Mouse (Mus musculus) neural tube, embryonic 13.5 days (tissue): Measurements from ENCODE around the gene Adad2. TPM values are rescaled to one million over a fixed set of nuclear protein-coding genes. Genes with fewer than 3 reads are reported as not detected.

Experiments
- ATAC-seq: fragments of 200-750 bp; cut with Nextera tagmentation; 2 replicates; pipeline ENCODE4 v1.8.0; 2017; ENCODE audit warnings: low read depth, mild to moderate bottlenecking, moderate TSS enrichment, moderate library complexity
- H3K27ac ChIP-seq: fragments of 300-500 bp; sonication (generic); replicated peaks from 2 replicates; pipeline ENCODE4 v1.5.1; 2015; ENCODE audit warnings: moderate library complexity, mild to moderate bottlenecking, inconsistent platforms
- H3K27me3 ChIP-seq: fragments of 300-500 bp; sonication (generic); 2 replicates; pipeline ENCODE4 v1.6.1; 2015; ENCODE audit warnings: mild to moderate bottlenecking, inconsistent platforms
- H3K36me3 ChIP-seq: fragments of 300-500 bp; sonication (generic); 2 replicates; pipeline ENCODE4 v1.6.1; 2015; ENCODE audit warnings: mild to moderate bottlenecking, inconsistent platforms
- H3K4me1 ChIP-seq: fragments of 300-500 bp; sonication (generic); replicated peaks from 2 replicates; pipeline ENCODE4 v1.6.1; 2015; ENCODE audit warnings: inconsistent platforms
- H3K4me2 ChIP-seq: fragments of 300-500 bp; sonication (generic); 2 replicates; pipeline ENCODE4 v1.6.1; 2015; ENCODE audit warnings: inconsistent platforms, mild to moderate bottlenecking, moderate library complexity
- H3K4me3 ChIP-seq: fragments of 300-500 bp; sonication (generic); 2 replicates; pipeline ENCODE4 v1.5.1; 2015; ENCODE audit warnings: mild to moderate bottlenecking, inconsistent platforms
- H3K9ac ChIP-seq: fragments of 300-500 bp; sonication (generic); 2 replicates; pipeline ENCODE4 v1.6.1; 2015; ENCODE audit warnings: moderate library complexity, mild to moderate bottlenecking, inconsistent platforms
- H3K9me3 ChIP-seq: fragments of 300-500 bp; sonication (generic); 2 replicates; pipeline ENCODE4 v1.6.1; 2016; ENCODE audit warnings: inconsistent platforms
- WGBS: fragments of 180-500 bp; shearing (Covaris S2); methylation state at CpG from one replicate; pipeline ENCODE4 v1.1.7; 2015; 5-methylcytosine and 5-hydroxymethylcytosine counted together
- polyA plus RNA-seq: library from polyadenylated mRNA; unstranded; fragments of >200 nt; fragmentation: Nextera tagmentation; extraction: Ambion mirVana; gene quantifications from 2 replicates; pipeline ENCODE4 v1.2.1, GENCODE M21; 2015

Gene Adad2
- polyA plus RNA-seq, 1 experiment from 2014 or later, result not detected

GRCm38 (mm10) chr8:119618887-119619286, 6.3 kb downstream of the Adad2 start:
- WGBS, result 77% methylated on average over 5 of the region's 5 CpGs
- H3K36me3 ChIP-seq, result no peaks in the 10 kb centered on the region
- no peak overlapping the region for H3K9ac ChIP-seq

GRCm38 (mm10) chr8:119620116-119620840, 7.7 kb downstream of the Adad2 start:
- H3K9ac ChIP-seq, result no peak overlapping the region
- H3K4me3 ChIP-seq, result no peak overlapping the region
- H3K27me3 ChIP-seq, result no peaks in the 10 kb centered on the region
- ATAC-seq, result no peak
- no peaks in the 10 kb centered on the region for H3K36me3 ChIP-seq
- 76% methylated on average over 6 of the region's 6 CpGs for WGBS
- no peaks in the 10 kb centered on the region for H3K9me3 ChIP-seq
- H3K27ac ChIP-seq, result no peak overlapping the region
- H3K4me1 ChIP-seq, result no peaks in the 10 kb centered on the region
- no peak overlapping the region for H3K4me2 ChIP-seq

More at GRCm38 (mm10) chr8:119618887-119619286, 6.3 kb downstream of the Adad2 start:
- no peaks in the 10 kb centered on the region for H3K27me3 ChIP-seq
- no peak for ATAC-seq
- H3K4me2 ChIP-seq, result no peak overlapping the region
- no peaks in the 10 kb centered on the region for H3K9me3 ChIP-seq
- no peak overlapping the region for H3K27ac ChIP-seq
- H3K4me1 ChIP-seq, result no peaks in the 10 kb centered on the region
- H3K4me3 ChIP-seq, result no peak overlapping the region

GRCm38 (mm10) chr8:119620848-119621465, 8.4 kb downstream of the Adad2 start:
- Histone ChIP-seq H3K4me3 (no peak overlapping the region), H3K27me3 (no peaks in the 10 kb centered on the region), H3K4me2 (no peak overlapping the region), H3K9me3 (no peaks in the 10 kb centered on the region), H3K27ac (no peak overlapping the region), H3K4me1 (no peaks in the 10 kb centered on the region), H3K9ac (no peak overlapping the region), H3K36me3 (no peaks in the 10 kb centered on the region)
- 88% methylated on average over 14 of the region's 14 CpGs for WGBS
- no peak for ATAC-seq

GRCm38 (mm10) chr8:119622555-119622954, 10.0 kb downstream of the Adad2 start:
- WGBS, result 44% methylated on average over 4 of the region's 4 CpGs
- no peak overlapping the region for H3K27ac ChIP-seq

GRCm38 (mm10) chr8:119623061-119623460, 10.5 kb downstream of the Adad2 start:
- Histone ChIP-seq H3K36me3 (no peaks in the 10 kb centered on the region), H3K4me3 (no peak overlapping the region), H3K27ac (no peak overlapping the region), H3K9me3 (no peaks in the 10 kb centered on the region), H3K4me1 (no peaks in the 10 kb centered on the region; the same call in 1 of the 2 replicates), H3K9ac (no peak overlapping the region), H3K4me2 (no peak overlapping the region), H3K27me3 (no peaks in the 10 kb centered on the region)
- 85% methylated on average over 8 of the region's 8 CpGs for WGBS
- ATAC-seq, result no peak

More at GRCm38 (mm10) chr8:119622555-119622954, 10.0 kb downstream of the Adad2 start:
- Histone ChIP-seq H3K36me3 (no peaks in the 10 kb centered on the region), H3K4me1 (no peaks in the 10 kb centered on the region), H3K9me3 (no peaks in the 10 kb centered on the region), H3K4me2 (no peak overlapping the region), H3K4me3 (no peak overlapping the region), H3K9ac (no peak overlapping the region), H3K27me3 (no peaks in the 10 kb centered on the region)
- ATAC-seq, result no peak

- Histone ChIP-seq H3K27me3 (no peaks in the 10 kb centered on the region), H3K36me3 (no peaks in the 10 kb centered on the region), H3K27ac (no peak overlapping the region), H3K9ac (no peak overlapping the region), H3K9me3 (no peaks in the 10 kb centered on the region), H3K4me3 (no peak overlapping the region), H3K4me2 (no peak overlapping the region), H3K4me1 (no peaks in the 10 kb centered on the region; the same call in 1 of the 2 replicates)
- WGBS, result 78% methylated on average over 1 of the region's 1 CpGs
- ATAC-seq, result no peak
Measured at GRCm38 (mm10) chr8:119623744-119624143, 11.2 kb downstream of the Adad2 start.

GRCm38 (mm10) chr8:119624916-119625315, 12.4 kb downstream of the Adad2 start:
- no peak for ATAC-seq
- no peak overlapping the region for H3K4me2 ChIP-seq
- no peak overlapping the region for H3K27ac ChIP-seq
- H3K4me3 ChIP-seq, result no peak overlapping the region
- H3K9me3 ChIP-seq, result no peaks in the 10 kb centered on the region
- H3K36me3 ChIP-seq, result no peaks in the 10 kb centered on the region
- H3K27me3 ChIP-seq, result no peaks in the 10 kb centered on the region
- H3K9ac ChIP-seq, result no peak overlapping the region
- WGBS, result 88% methylated on average over 7 of the region's 7 CpGs
- H3K4me1 ChIP-seq, result no peaks in the 10 kb centered on the region; the same call in 1 of the 2 replicates

- ATAC-seq, result no peak
- H3K36me3 ChIP-seq, result no peaks in the 10 kb centered on the region
- H3K27me3 ChIP-seq, result no peaks in the 10 kb centered on the region
- 72% methylated on average over 22 of the region's 22 CpGs for WGBS
- peaks cover 7% of the 10 kb centered on the region for H3K4me1 ChIP-seq
- no peaks in the 10 kb centered on the region for H3K9me3 ChIP-seq
- no peak overlapping the region for H3K4me3 ChIP-seq
- no peak overlapping the region for H3K27ac ChIP-seq
- no peak overlapping the region for H3K9ac ChIP-seq
- H3K4me2 ChIP-seq, result no peak overlapping the region
Measured at GRCm38 (mm10) chr8:119625788-119626187, 13.2 kb downstream of the Adad2 start.

- Histone ChIP-seq H3K9me3 (no peaks in the 10 kb centered on the region), H3K4me1 (peaks cover 14% of the 10 kb centered on the region), H3K27ac (no peak overlapping the region), H3K9ac (no peak overlapping the region), H3K4me3 (no peak overlapping the region), H3K36me3 (no peaks in the 10 kb centered on the region), H3K4me2 (no peak overlapping the region), H3K27me3 (no peaks in the 10 kb centered on the region)
- no peak for ATAC-seq
- WGBS, result 89% methylated on average over 7 of the region's 7 CpGs
Measured at GRCm38 (mm10) chr8:119627199-119627598, 14.7 kb downstream of the Adad2 start.

- Histone ChIP-seq H3K36me3 (no peaks in the 10 kb centered on the region), H3K9me3 (no peaks in the 10 kb centered on the region), H3K4me1 (peaks cover 14% of the 10 kb centered on the region), H3K9ac (no peak overlapping the region), H3K4me2 (no peak overlapping the region), H3K27ac (no peak overlapping the region), H3K4me3 (no peak overlapping the region), H3K27me3 (no peaks in the 10 kb centered on the region)
- 40% methylated on average over 10 of the region's 10 CpGs for WGBS
- no peak for ATAC-seq
Measured at GRCm38 (mm10) chr8:119627613-119628359, 15.2 kb downstream of the Adad2 start.

GRCm38 (mm10) chr8:119630841-119631240, 18.3 kb downstream of the Adad2 start:
- Histone ChIP-seq H3K27me3 (peaks cover 11% of the 10 kb centered on the region), H3K27ac (no peak overlapping the region), H3K9ac (no peak overlapping the region)

GRCm38 (mm10) chr8:119632246-119632645, 19.7 kb downstream of the Adad2 start:
- H3K4me3 ChIP-seq, result no peak overlapping the region
- peaks cover 33% of the 10 kb centered on the region for H3K4me1 ChIP-seq
- no peaks in the 10 kb centered on the region for H3K36me3 ChIP-seq
- no peak for ATAC-seq
- H3K9ac ChIP-seq, result no peak overlapping the region
- no peak overlapping the region for H3K4me2 ChIP-seq
- no peaks in the 10 kb centered on the region for H3K9me3 ChIP-seq
- no peak overlapping the region for H3K27ac ChIP-seq
- H3K27me3 ChIP-seq, result peaks cover 13% of the 10 kb centered on the region
- 88% methylated on average over 9 of the region's 9 CpGs for WGBS

More at GRCm38 (mm10) chr8:119630841-119631240, 18.3 kb downstream of the Adad2 start:
- 16% methylated on average over 3 of the region's 3 CpGs for WGBS
- peaks cover 32% of the 10 kb centered on the region for H3K4me1 ChIP-seq
- no peaks in the 10 kb centered on the region for H3K9me3 ChIP-seq
- no peaks in the 10 kb centered on the region for H3K36me3 ChIP-seq
- no peak overlapping the region for H3K4me3 ChIP-seq
- peak; percentile 53; the same call in 1 of the 2 replicates for ATAC-seq
- no peak overlapping the region for H3K4me2 ChIP-seq
